Mouse (Mus musculus) embryonic fibroblast, embryonic 13.5 days (primary cell): ENCODE data around the gene Ipo8.

Source experiments
- CTCF ChIP-seq: IDR thresholded peaks from 2 replicates; pipeline ENCODE4 v1.5.1; 2011; ENCODE audit warnings: mild to moderate bottlenecking, control low read depth, low read length, moderate library complexity, borderline replicate concordance; ENCODE audit not compliant: insufficient read depth
- POLR2A ChIP-seq: IDR thresholded peaks from 2 replicates; pipeline ENCODE4 v1.6.1; 2011; ENCODE audit warnings: low read depth, mild to moderate bottlenecking, control low read depth, low read length, moderate library complexity

DNA sequence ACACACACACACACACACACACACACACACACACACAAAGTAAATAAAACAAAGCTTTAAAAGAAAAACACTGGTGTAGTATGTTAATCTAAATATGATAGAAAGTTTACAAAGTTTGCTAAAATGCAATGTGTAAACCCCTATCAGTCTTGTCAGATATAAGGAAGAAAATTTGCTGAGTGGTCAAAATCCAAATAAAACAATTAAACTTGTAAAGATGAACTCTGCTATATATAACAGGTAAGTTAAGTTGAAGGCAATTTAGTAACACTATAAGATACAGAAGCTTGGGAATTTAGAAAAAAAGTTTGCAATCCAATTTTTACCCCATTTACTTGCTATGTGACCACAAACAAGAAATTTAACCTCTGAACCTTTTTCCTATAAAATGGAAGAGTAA lies 14.4 kb upstream of the Ipo8 start:
- TF ChIP-seq POLR2A (no peak), CTCF (no peak)
